ENCODE assay signal across 8 mouse cellular contexts in genomic region chr17:24437016-24437415, GRCm38 (mm10). TPM values are rescaled to one million over a fixed set of nuclear protein-coding genes. Genes with fewer than 3 reads are reported as not detected.
DNase-seq lines count a peak whose midpoint lies in the region; ATAC-seq and TF ChIP-seq lines count a peak whose summit lies in the region.
"Had no signal": no experiment of that assay in that cellular context is flagged by ENCODE, and none has a peak within 500 bp of the region (broad histone marks: within the 10 kb centered on the region; RNA-seq: fewer than 3 reads in every experiment).

No protein-coding gene starts in this region.

- no peak for TF ChIP-seq POLR2A in liver, adult 2 months (IDR thresholded peaks at IDR 0.05; ENCODE audit: extremely low read depth, insufficient read depth, low read length)

- H3K9ac ChIP-seq in liver, adult 2 months (ENCODE audit: low read depth, low read length) = no peak overlapping the region
- H3K9ac ChIP-seq in neural tube, embryonic 11.5 days (ENCODE audit: low read length) = no peak overlapping the region
- H3K9ac ChIP-seq: neural tube, embryonic 13.5 days had no signal

- no peaks in the 10 kb centered on the region for H3K79me3 ChIP-seq in C2C12 (ENCODE audit: low read depth)

- peaks cover 5% of the 10 kb centered on the region for H3K36me3 ChIP-seq in C2C12 (ENCODE audit: control insufficient read depth, insufficient read depth)
- peaks cover 57% of the 10 kb centered on the region for H3K36me3 ChIP-seq in liver, adult 2 months (ENCODE audit: control insufficient read depth, insufficient read depth, low read length)
- H3K36me3 ChIP-seq in neural tube, embryonic 11.5 days (ENCODE audit: control insufficient read depth, insufficient read depth, low read length) = peaks cover 5% of the 10 kb centered on the region; the same call in 1 of the 2 replicates

- no peak overlapping the region for H3K4me3 ChIP-seq in C2C12 (ENCODE audit: insufficient read depth, poor library complexity, severe bottlenecking)
- H3K4me3 ChIP-seq in liver, adult 2 months (ENCODE audit: insufficient read depth, low read depth, low read length) = no peak overlapping the region
- no peak overlapping the region for H3K4me3 ChIP-seq in neural tube, embryonic 11.5 days (ENCODE audit: low read depth, low read length)
- H3K4me3 ChIP-seq: neural tube, embryonic 13.5 days had no signal

- peak; percentile 0 for TF ChIP-seq CTCF in C2C12 (IDR thresholded peaks at IDR 0.05; ENCODE audit: control insufficient read depth, insufficient read depth, insufficient read length)
- peak; percentile 48 for TF ChIP-seq CTCF in liver, adult 2 months (IDR thresholded peaks at IDR 0.05; ENCODE audit: low read depth, low read length)

- H3ac ChIP-seq in C2C12 (ENCODE audit: control insufficient read depth, insufficient read length, low read depth) = no peak overlapping the region

- H3K27ac ChIP-seq in liver, adult 2 months (replicated peaks; ENCODE audit: insufficient read depth, low read depth, low read length) = no peak overlapping the region
- H3K27ac ChIP-seq in neural tube, embryonic 11.5 days (ENCODE audit: low read depth, low read length) = no peak overlapping the region
- H3K27ac ChIP-seq: neural tube, embryonic 13.5 days had no signal

- H3K4me2 ChIP-seq in neural tube, embryonic 11.5 days (ENCODE audit: low read depth) = no peak overlapping the region
- H3K4me2 ChIP-seq: neural tube, embryonic 13.5 days had no signal

- no peaks in the 10 kb centered on the region for H3K9me3 ChIP-seq in neural tube, embryonic 11.5 days (ENCODE audit: control insufficient read depth, low read length)
- H3K9me3 ChIP-seq: neural tube, embryonic 13.5 days had no signal

- H3K27me3 ChIP-seq in C2C12 (ENCODE audit: control insufficient read depth, insufficient read depth, insufficient read length) = no peaks in the 10 kb centered on the region
- H3K27me3 ChIP-seq in liver, adult 2 months (ENCODE audit: control insufficient read depth, insufficient read depth, low read length) = no peaks in the 10 kb centered on the region
- H3K27me3 ChIP-seq in neural tube, embryonic 11.5 days (ENCODE audit: control insufficient read depth, insufficient read depth, low read length) = no peaks in the 10 kb centered on the region
- H3K27me3 ChIP-seq: neural tube, embryonic 13.5 days had no signal

- no peak for ATAC-seq in neural tube, embryonic 11.5 days (ENCODE audit: insufficient read depth, low FRiP score, low TSS enrichment)

- H3K4me1 ChIP-seq in liver, adult 2 months (ENCODE audit: control insufficient read depth, insufficient read depth, low read length) = no peaks in the 10 kb centered on the region
- H3K4me1 ChIP-seq in neural tube, embryonic 11.5 days (ENCODE audit: control insufficient read depth, insufficient read depth, low read length) = no peaks in the 10 kb centered on the region
- H3K4me1 ChIP-seq: neural tube, embryonic 13.5 days had no signal

- no peaks in the 10 kb centered on the region for H3K79me2 ChIP-seq in C2C12 (ENCODE audit: control insufficient read depth, insufficient read depth)
- no peaks in the 10 kb centered on the region; the same call in 1 of the 2 replicates for H3K79me2 ChIP-seq in liver, adult 2 months (ENCODE audit: control insufficient read depth, insufficient read depth, low read length)

- DNase-seq in 416B (ENCODE audit: low read depth) = peak; percentile 69
- peak; percentile 68 for DNase-seq in cerebellum, adult 8-10 months
- DNase-seq in heart, postnatal 4 days = peak; percentile 38
- DNase-seq in liver, adult 2 months (ENCODE audit: extremely low read depth, low read depth, low spot score) = no peak
- DNase-seq in neural tube, embryonic 11.5 days (ENCODE audit: low spot score) = peak; percentile 31
- DNase-seq in layer of hippocampus, postnatal 14 days (ENCODE audit: low spot score in 2 of 2) = no peak

- 72% methylated on average over 5 of the region's 5 CpGs for WGBS in liver, adult 2 months
- 73% methylated on average over 5 of the region's 5 CpGs for WGBS in neural tube, embryonic 11.5 days

TF ChIP-seq in C2C12, 6 proteins besides CTCF, POLR2A, EP300 and RAD21:
- TF ChIP-seq MYOG (IDR thresholded peaks at IDR 0.05; ENCODE audit: control insufficient read depth, extremely low read depth, insufficient read length) (no peak), USF1 (IDR thresholded peaks at IDR 0.05; ENCODE audit: low read depth) (no peak), FOSL1 (IDR thresholded peaks at IDR 0.05; ENCODE audit: insufficient read depth, low read length, poor library complexity, severe bottlenecking) (no peak), MYOD1 (IDR thresholded peaks at IDR 0.05; ENCODE audit: control insufficient read depth, insufficient read length, low read depth) (no peak), CEBPB (IDR thresholded peaks at IDR 0.05; ENCODE audit: low read depth) (no peak), MAX (IDR thresholded peaks at IDR 0.05) (no peak)

RNA-seq across cellular contexts. Expression of gene Dnase1l2, which starts 5.9 kb away (rescaled TPM):
- 0.68 TPM for polyA plus RNA-seq in C2C12 (2012; fragmentation: generic; extraction: Trizol)
- 1 to 10 TPM; 1.0 to 1.5 TPM for total RNA-seq in heart, postnatal 4 days (2021)
- 0.74 and 1.2 TPM in 2 replicates for total RNA-seq in liver, adult 2 months (2014; rRNA removed)
- 1.7 and 2.4 TPM in 2 replicates for polyA plus RNA-seq in liver, adult 2 months (2012; rRNA removed)
- polyA plus RNA-seq in neural tube, embryonic 11.5 days (2014; fragmentation: Nextera tagmentation; extraction: Ambion mirVana) = 2.1 and 2.3 TPM in 2 replicates
- total RNA-seq in layer of hippocampus, postnatal 14 days (2021) = 1 to 10 TPM; 5.2 to 8.1 TPM

RNA-seq across cellular contexts. Expression of gene Eci1, which starts 10.6 kb away (rescaled TPM):
- 48.5 TPM for polyA plus RNA-seq in C2C12 (2012; fragmentation: generic; extraction: Trizol)
- 100 to 1,000 TPM; 323 to 342 TPM for total RNA-seq in heart, postnatal 4 days (2021)
- total RNA-seq in liver, adult 2 months (2014; rRNA removed) = 176 and 218 TPM in 2 replicates
- polyA plus RNA-seq in liver, adult 2 months (2012; rRNA removed) = 249 and 286 TPM in 2 replicates
- 54.1 and 61.5 TPM in 2 replicates for polyA plus RNA-seq in neural tube, embryonic 11.5 days (2014; fragmentation: Nextera tagmentation; extraction: Ambion mirVana)
- 10 to 100 TPM; 25.4 to 28.0 TPM for total RNA-seq in layer of hippocampus, postnatal 14 days (2021)

RNA-seq across cellular contexts. Expression of gene Rnps1, which starts 22.7 kb away (rescaled TPM):
- polyA plus RNA-seq in C2C12 (2012; fragmentation: generic; extraction: Trizol) = 99.0 TPM
- total RNA-seq in heart, postnatal 4 days (2021) = 100 to 1,000 TPM; 130 to 135 TPM
- 17.3 and 20.7 TPM in 2 replicates for total RNA-seq in liver, adult 2 months (2014; rRNA removed)
- polyA plus RNA-seq in liver, adult 2 months (2012; rRNA removed) = 32.7 and 37.6 TPM in 2 replicates
- 370 and 385 TPM in 2 replicates for polyA plus RNA-seq in neural tube, embryonic 11.5 days (2014; fragmentation: Nextera tagmentation; extraction: Ambion mirVana)
- 100 to 1,000 TPM; 133 to 141 TPM for total RNA-seq in layer of hippocampus, postnatal 14 days (2021)

RNA-seq across cellular contexts. Expression of gene E4f1, which starts 33.1 kb away (rescaled TPM):
- 13.1 TPM for polyA plus RNA-seq in C2C12 (2012; fragmentation: generic; extraction: Trizol)
- total RNA-seq in heart, postnatal 4 days (2021) = 10 to 100 TPM; 17.3 to 19.3 TPM
- 5.6 and 6.7 TPM in 2 replicates for total RNA-seq in liver, adult 2 months (2014; rRNA removed)
- 21.6 and 33.3 TPM in 2 replicates for polyA plus RNA-seq in liver, adult 2 months (2012; rRNA removed)
- polyA plus RNA-seq in neural tube, embryonic 11.5 days (2014; fragmentation: Nextera tagmentation; extraction: Ambion mirVana) = 17.0 and 21.2 TPM in 2 replicates
- total RNA-seq in layer of hippocampus, postnatal 14 days (2021) = 10 to 100 TPM; 27.8 to 32.3 TPM

RNA-seq across cellular contexts. Expression of gene Pgp, which starts 33.2 kb away (rescaled TPM):
- 56.7 TPM for polyA plus RNA-seq in C2C12 (2012; fragmentation: generic; extraction: Trizol)
- 10 to 100 TPM; 46.5 to 49.3 TPM for total RNA-seq in heart, postnatal 4 days (2021)
- total RNA-seq in liver, adult 2 months (2014; rRNA removed) = 9.2 and 11.9 TPM in 2 replicates
- polyA plus RNA-seq in liver, adult 2 months (2012; rRNA removed) = 25.8 and 26.6 TPM in 2 replicates
- polyA plus RNA-seq in neural tube, embryonic 11.5 days (2014; fragmentation: Nextera tagmentation; extraction: Ambion mirVana) = 65.0 and 65.2 TPM in 2 replicates
- 10 to 100 TPM; 71.8 to 73.5 TPM for total RNA-seq in layer of hippocampus, postnatal 14 days (2021)

Comparison
In these comparisons a context has a peak if more than half of its experiments do, and no peak if none do; other contexts are left out.
1. DNase-seq: peak in 416B (single experiment), cerebellum, adult 8-10 months (single experiment), heart, postnatal 4 days (single experiment) and neural tube, embryonic 11.5 days (single experiment); none in liver, adult 2 months (single experiment) and layer of hippocampus, postnatal 14 days (0 of 2).